27 mouse cellular contexts compared by ENCODE assay signal in the genomic region with DNA sequence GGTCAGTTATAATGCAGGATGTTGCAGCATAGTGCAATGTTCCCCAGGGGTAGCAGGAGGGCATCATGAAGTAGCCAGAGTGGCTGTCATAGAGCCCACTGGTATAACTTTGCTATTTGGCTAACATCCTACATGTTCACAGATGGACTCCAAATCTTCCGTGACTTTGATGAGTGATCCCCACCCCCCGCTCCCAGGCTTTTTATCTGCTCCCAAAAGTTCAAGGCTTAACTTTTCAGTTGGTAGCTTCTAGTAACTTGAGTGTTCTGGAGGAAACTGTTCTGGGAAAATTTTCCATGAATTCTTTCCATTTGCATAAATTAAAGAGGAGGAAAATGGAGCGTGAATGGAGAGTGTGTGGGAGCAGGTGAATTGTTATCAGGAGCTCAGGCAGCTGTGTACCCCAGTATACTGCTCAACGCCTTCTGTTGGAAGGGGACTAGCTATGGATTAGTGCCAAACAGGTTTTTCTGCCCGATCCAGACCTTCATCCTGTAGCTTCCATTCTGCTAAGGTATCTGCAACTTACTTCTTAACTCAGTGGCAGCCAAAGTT.
DNase-seq lines count a peak whose midpoint lies in the region; ATAC-seq and TF ChIP-seq lines count a peak whose summit lies in the region.
"Had no signal": no experiment of that assay in that cellular context is flagged by ENCODE, and none has a peak within 500 bp of the region (broad histone marks: within the 10 kb centered on the region; RNA-seq: fewer than 3 reads in every experiment).

No protein-coding gene starts in this region.

- no peak for TF ChIP-seq CTCF in forebrain, postnatal 0 days (IDR thresholded peaks at IDR 0.05; ENCODE audit: low read depth)

- H3K4me2 ChIP-seq in forebrain, embryonic 12.5 days, result no peak overlapping the region
- no peak overlapping the region for H3K4me2 ChIP-seq in forebrain, postnatal 0 days (ENCODE audit: low read depth)
- H3K4me2 ChIP-seq in midbrain, embryonic 12.5 days (replicated peaks), result no peak overlapping the region
- H3K4me2 ChIP-seq in midbrain, embryonic 14.5 days (ENCODE audit: low read length), result no peak overlapping the region
- H3K4me2 ChIP-seq in forebrain, embryonic 14.5 days (ENCODE audit: low read length), result no peak overlapping the region
- no peak overlapping the region for H3K4me2 ChIP-seq in hindbrain, embryonic 12.5 days (replicated peaks)
- H3K4me2 ChIP-seq: embryonic facial prominence, embryonic 15.5 days; heart, embryonic 13.5 days; limb, embryonic 15.5 days; liver, embryonic 13.5 days; stomach, embryonic 15.5 days had no signal

- H3K4me3 ChIP-seq in forebrain, embryonic 12.5 days (replicated peaks), result no peak overlapping the region
- H3K4me3 ChIP-seq in forebrain, postnatal 0 days (ENCODE audit: low read depth, low read length), result no peak overlapping the region
- no peak overlapping the region for H3K4me3 ChIP-seq in midbrain, embryonic 12.5 days
- no peak overlapping the region for H3K4me3 ChIP-seq in midbrain, embryonic 14.5 days (replicated peaks; ENCODE audit: low read depth, low read length)
- no peak overlapping the region for H3K4me3 ChIP-seq in forebrain, embryonic 14.5 days (ENCODE audit: low read depth, low read length)
- no peak overlapping the region for H3K4me3 ChIP-seq in hindbrain, embryonic 12.5 days
- H3K4me3 ChIP-seq: embryonic facial prominence, embryonic 10.5 days; embryonic facial prominence, embryonic 15.5 days; heart, embryonic 13.5 days; hindbrain, embryonic 10.5 days; limb, embryonic 10.5 days; limb, embryonic 15.5 days; liver, embryonic 13.5 days; stomach, embryonic 15.5 days had no signal

- H3K4me1 ChIP-seq in forebrain, embryonic 12.5 days, result peaks cover 36% of the 10 kb centered on the region
- peaks cover 5% of the 10 kb centered on the region for H3K4me1 ChIP-seq in forebrain, postnatal 0 days (ENCODE audit: insufficient read depth)
- H3K4me1 ChIP-seq in midbrain, embryonic 12.5 days, result peaks cover 33% of the 10 kb centered on the region; the same call in 1 of the 2 replicates
- peaks cover 11% of the 10 kb centered on the region; the same call in 1 of the 2 replicates for H3K4me1 ChIP-seq in midbrain, embryonic 14.5 days (ENCODE audit: control insufficient read depth, insufficient read depth, low read length)
- H3K4me1 ChIP-seq in forebrain, embryonic 14.5 days (ENCODE audit: control insufficient read depth, insufficient read depth, low read length), result peaks cover 38% of the 10 kb centered on the region
- peaks cover 19% of the 10 kb centered on the region for H3K4me1 ChIP-seq in hindbrain, embryonic 12.5 days
- H3K4me1 ChIP-seq: liver, embryonic 13.5 days had no signal

- no peaks in the 10 kb centered on the region for H3K27me3 ChIP-seq in forebrain, embryonic 12.5 days
- no peaks in the 10 kb centered on the region for H3K27me3 ChIP-seq in forebrain, postnatal 0 days (ENCODE audit: insufficient read depth, low read length)
- H3K27me3 ChIP-seq in midbrain, embryonic 12.5 days, result no peaks in the 10 kb centered on the region
- H3K27me3 ChIP-seq in midbrain, embryonic 14.5 days (ENCODE audit: control insufficient read depth, insufficient read depth, low read length), result no peaks in the 10 kb centered on the region
- H3K27me3 ChIP-seq in forebrain, embryonic 14.5 days (replicated peaks; ENCODE audit: control insufficient read depth, insufficient read depth, low read length), result no peaks in the 10 kb centered on the region
- 0 out of 2 replicates have a peak, but pooled peaks cover 2% of the 10 kb centered on the region for H3K27me3 ChIP-seq in hindbrain, embryonic 12.5 days
- H3K27me3 ChIP-seq: embryonic facial prominence, embryonic 15.5 days; heart, embryonic 13.5 days; limb, embryonic 15.5 days; liver, embryonic 13.5 days; Patski; stomach, embryonic 15.5 days had no signal

- WGBS in forebrain, embryonic 12.5 days, result 73% methylated on average over 5 of the region's 5 CpGs
- 49% methylated on average over 5 of the region's 5 CpGs for WGBS in forebrain, postnatal 0 days
- 84% methylated on average over 5 of the region's 5 CpGs for WGBS in midbrain, embryonic 12.5 days
- WGBS in midbrain, embryonic 14.5 days, result 76% methylated on average over 5 of the region's 5 CpGs
- 54% methylated on average over 5 of the region's 5 CpGs for WGBS in forebrain, embryonic 14.5 days
- WGBS in hindbrain, embryonic 12.5 days, result 82% methylated on average over 5 of the region's 5 CpGs

- no peak for ATAC-seq in forebrain, embryonic 12.5 days (ENCODE audit: low FRiP score)
- ATAC-seq in forebrain, postnatal 0 days, result no peak
- ATAC-seq in midbrain, embryonic 12.5 days (ENCODE audit: low FRiP score, low read depth), result 0 out of 2 replicates have a peak, but pooled peaks have one; percentile 5
- ATAC-seq in midbrain, embryonic 14.5 days (ENCODE audit: low FRiP score, low TSS enrichment), result no peak
- peak; percentile 27; the same call in 1 of the 2 replicates for ATAC-seq in forebrain, embryonic 14.5 days
- no peak for ATAC-seq in hindbrain, embryonic 12.5 days (ENCODE audit: low FRiP score)
- ATAC-seq: Patski had no signal

- DNase-seq in forebrain, postnatal 0 days, result no peak
- no peak for DNase-seq in midbrain, embryonic 14.5 days
- DNase-seq in adrenal gland, postnatal 10 days, result peak; percentile 67
- DNase-seq in forebrain, embryonic 14.5 days (ENCODE audit: low spot score), result no peak
- DNase-seq in urinary bladder, adult 18-20 months (ENCODE audit: low spot score in 2 of 2), result no peak
- DNase-seq: cerebellum, adult 8-10 months; cerebellum, postnatal 25 days; heart, postnatal 10 days; kidney, adult 8-10 months; kidney, postnatal 4 days; liver, embryonic 13.5 days; lung, adult 2 months; lung, postnatal 10 days; thymus, postnatal 14 days had no signal

- H3K9me3 ChIP-seq in forebrain, embryonic 12.5 days, result no peaks in the 10 kb centered on the region
- no peaks in the 10 kb centered on the region for H3K9me3 ChIP-seq in forebrain, postnatal 0 days (ENCODE audit: low read length)
- H3K9me3 ChIP-seq in midbrain, embryonic 12.5 days, result no peaks in the 10 kb centered on the region
- H3K9me3 ChIP-seq in midbrain, embryonic 14.5 days (ENCODE audit: control insufficient read depth, low read length), result no peaks in the 10 kb centered on the region
- H3K9me3 ChIP-seq in forebrain, embryonic 14.5 days (replicated peaks; ENCODE audit: control insufficient read depth, low read length), result no peaks in the 10 kb centered on the region
- H3K9me3 ChIP-seq in hindbrain, embryonic 12.5 days (replicated peaks), result no peaks in the 10 kb centered on the region
- H3K9me3 ChIP-seq: embryonic facial prominence, embryonic 10.5 days; embryonic facial prominence, embryonic 15.5 days; heart, embryonic 13.5 days; hindbrain, embryonic 10.5 days; limb, embryonic 10.5 days; limb, embryonic 15.5 days; liver, embryonic 13.5 days; stomach, embryonic 15.5 days had no signal

- H3K36me3 ChIP-seq in forebrain, embryonic 12.5 days (replicated peaks), result no peaks in the 10 kb centered on the region
- H3K36me3 ChIP-seq in forebrain, postnatal 0 days (ENCODE audit: insufficient read depth), result no peaks in the 10 kb centered on the region
- H3K36me3 ChIP-seq in midbrain, embryonic 12.5 days, result no peaks in the 10 kb centered on the region
- no peaks in the 10 kb centered on the region for H3K36me3 ChIP-seq in midbrain, embryonic 14.5 days (ENCODE audit: control insufficient read depth, insufficient read depth, low read length)
- H3K36me3 ChIP-seq in forebrain, embryonic 14.5 days (ENCODE audit: control insufficient read depth, insufficient read depth, low read length), result no peaks in the 10 kb centered on the region
- H3K36me3 ChIP-seq in hindbrain, embryonic 12.5 days, result no peaks in the 10 kb centered on the region
- H3K36me3 ChIP-seq: embryonic facial prominence, embryonic 10.5 days; embryonic facial prominence, embryonic 15.5 days; heart, embryonic 13.5 days; hindbrain, embryonic 10.5 days; limb, embryonic 10.5 days; limb, embryonic 15.5 days; liver, embryonic 13.5 days; stomach, embryonic 15.5 days had no signal

- H3K27ac ChIP-seq in forebrain, embryonic 12.5 days, result peak overlapping the region; percentile 84
- H3K27ac ChIP-seq in forebrain, postnatal 0 days (ENCODE audit: low read depth, low read length), result no peak overlapping the region
- no peak overlapping the region for H3K27ac ChIP-seq in midbrain, embryonic 12.5 days (replicated peaks)
- H3K27ac ChIP-seq in midbrain, embryonic 14.5 days (replicated peaks; ENCODE audit: low read depth, low read length), result no peak overlapping the region
- H3K27ac ChIP-seq in forebrain, embryonic 14.5 days (ENCODE audit: low read depth, low read length), result peak overlapping the region; percentile 57
- H3K27ac ChIP-seq in hindbrain, embryonic 12.5 days, result no peak overlapping the region
- H3K27ac ChIP-seq: embryonic facial prominence, embryonic 10.5 days; heart, embryonic 13.5 days; kidney, postnatal 0 days; limb, embryonic 10.5 days; limb, embryonic 15.5 days; liver, embryonic 13.5 days; macrophage; stomach, embryonic 15.5 days had no signal

- H3K9ac ChIP-seq in forebrain, embryonic 12.5 days, result no peak overlapping the region
- H3K9ac ChIP-seq in forebrain, postnatal 0 days, result no peak overlapping the region
- H3K9ac ChIP-seq in midbrain, embryonic 12.5 days (replicated peaks), result no peak overlapping the region
- no peak overlapping the region for H3K9ac ChIP-seq in midbrain, embryonic 14.5 days (replicated peaks; ENCODE audit: low read length)
- H3K9ac ChIP-seq in forebrain, embryonic 14.5 days (ENCODE audit: low read length), result no peak overlapping the region
- H3K9ac ChIP-seq in hindbrain, embryonic 12.5 days, result no peak overlapping the region
- H3K9ac ChIP-seq: embryonic facial prominence, embryonic 15.5 days; heart, embryonic 13.5 days; limb, embryonic 15.5 days; liver, embryonic 13.5 days; stomach, embryonic 15.5 days had no signal

Comparison
In these comparisons a context has a peak if more than half of its experiments do, and no peak if none do; other contexts are left out.
1. ATAC-seq: peak in midbrain, embryonic 12.5 days (single experiment) and forebrain, embryonic 14.5 days (single experiment); none in forebrain, embryonic 12.5 days (single experiment), forebrain, postnatal 0 days (single experiment), midbrain, embryonic 14.5 days (single experiment) and hindbrain, embryonic 12.5 days (single experiment).
2. H3K27ac ChIP-seq: peak in forebrain, embryonic 12.5 days (single experiment) and forebrain, embryonic 14.5 days (single experiment); none in forebrain, postnatal 0 days (single experiment), midbrain, embryonic 12.5 days (single experiment), midbrain, embryonic 14.5 days (single experiment) and hindbrain, embryonic 12.5 days (single experiment).